Mouse (Mus musculus): ENCODE results near the gene Stambpl1. TPM values are rescaled to one million over a fixed set of nuclear protein-coding genes. Genes with fewer than 3 reads are reported as not detected.

Gene Stambpl1
- total RNA-seq, 2 experiments from 2014 or later: 3.2 to 4.7 TPM

GRCm38 (mm10) chr19:34236049-34236448 is 44.0 kb downstream of the Stambpl1 start:
- DNase-seq (ENCODE audit: low spot score in 2 of 2): no peak

DNA sequence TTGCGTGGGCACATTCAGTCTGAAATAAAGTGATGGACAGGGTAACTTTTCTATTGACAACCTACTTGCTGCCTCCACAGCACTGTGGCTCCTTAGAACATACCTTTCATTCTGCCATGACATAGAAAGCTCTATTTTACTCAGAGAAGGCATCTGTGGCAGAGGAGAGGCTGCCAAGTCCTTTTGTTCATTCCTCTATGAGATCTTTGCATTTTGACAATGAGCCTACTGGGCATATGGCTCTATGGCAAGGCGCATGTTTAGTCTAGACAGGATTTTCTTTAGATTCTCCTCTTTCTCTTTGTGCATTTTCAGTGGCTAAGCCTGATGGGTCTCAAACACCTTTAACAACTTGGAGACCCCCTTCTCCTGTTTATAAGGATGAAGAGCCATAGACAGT is 45.7 kb downstream of the Stambpl1 start:
- DNase-seq (ENCODE audit: low spot score in 2 of 2): no peak

DNA sequence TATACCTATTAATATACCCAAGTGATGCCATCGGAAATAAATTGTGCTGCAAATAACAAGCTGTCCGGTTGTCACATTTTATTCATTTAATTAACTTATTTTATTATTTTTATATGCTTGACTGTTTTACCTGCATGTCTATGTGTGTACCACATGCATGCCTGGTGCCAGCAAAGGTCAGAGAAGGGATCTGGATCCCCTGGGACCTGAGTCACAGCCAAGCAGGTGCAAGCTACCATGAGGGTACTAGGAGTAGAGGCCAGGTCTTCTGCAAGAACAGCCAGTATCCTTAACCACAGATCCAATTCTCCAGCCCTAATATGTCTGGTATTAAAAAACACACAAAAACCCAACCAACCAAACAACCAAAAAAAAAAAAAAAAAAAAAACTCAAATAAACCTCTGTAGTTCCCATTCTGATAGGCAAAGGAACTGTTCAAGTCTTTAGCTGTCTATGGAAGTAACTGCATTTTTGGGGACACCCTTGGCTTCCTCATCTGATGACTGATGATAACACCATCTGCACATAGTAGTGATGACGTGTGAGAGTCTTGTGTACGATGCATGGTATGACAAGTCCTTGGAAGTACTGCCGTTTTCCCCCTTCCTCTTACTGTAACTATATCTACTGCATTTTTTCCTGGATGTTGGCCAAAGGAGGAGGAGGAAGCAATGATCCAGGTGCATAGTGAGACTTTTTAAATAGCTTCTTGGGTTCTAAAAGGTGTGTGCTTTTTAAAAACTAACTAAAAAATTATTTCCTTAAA is 48.4 kb downstream of the Stambpl1 start:
- no peak for DNase-seq (ENCODE audit: low spot score in 2 of 2)

DNA sequence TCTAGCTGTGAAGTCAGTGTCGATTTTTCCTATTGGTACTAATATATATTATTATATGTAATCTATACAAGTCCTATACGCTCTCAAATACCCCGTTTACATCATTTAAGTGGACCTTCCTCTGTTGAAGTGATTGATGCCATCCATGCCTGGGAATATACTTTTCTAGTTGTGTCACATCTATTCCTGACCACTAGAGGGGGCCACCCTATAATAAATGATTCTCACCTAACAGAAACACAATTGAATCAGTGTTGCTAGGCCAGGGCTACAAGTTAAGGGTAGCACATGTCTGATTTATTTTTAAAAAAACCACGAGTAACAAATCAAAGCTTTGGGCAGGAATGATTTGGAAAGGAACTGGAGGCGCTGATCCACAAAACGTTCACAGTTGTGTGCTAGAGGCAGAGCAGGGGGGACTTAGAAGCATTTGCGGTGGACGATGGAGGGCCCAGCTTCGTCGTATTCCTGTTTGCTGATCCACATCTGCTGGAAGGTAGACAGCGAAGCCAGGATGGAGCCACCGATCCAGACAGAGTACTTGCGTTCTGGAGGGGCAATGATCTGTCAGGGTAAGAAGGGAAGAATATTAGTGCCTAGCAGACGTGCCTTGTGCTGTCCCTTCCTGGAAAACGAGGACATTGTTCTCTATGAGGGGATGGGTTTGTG is 49.4 kb downstream of the Stambpl1 start:
- no peak for DNase-seq (ENCODE audit: low spot score in 2 of 2)

DNA sequence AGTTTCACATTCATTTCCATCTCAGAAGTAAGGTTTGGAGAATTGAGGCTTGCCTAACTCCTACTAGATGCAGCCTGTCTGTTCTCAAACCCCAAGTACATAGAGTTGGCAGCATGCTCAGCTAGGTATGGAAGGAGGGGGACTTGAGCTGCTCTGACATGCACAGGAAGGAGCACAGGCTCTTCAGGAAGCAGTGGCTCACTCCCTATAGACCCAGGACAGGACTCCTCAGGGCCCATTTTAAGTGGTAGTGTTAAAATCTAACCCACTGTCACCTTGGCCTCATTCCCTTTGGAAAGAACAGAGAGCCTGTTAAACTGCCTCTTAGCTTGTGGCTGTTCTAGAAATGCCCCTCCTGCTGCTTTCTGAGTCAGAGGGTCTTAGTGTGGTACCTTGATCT is 50.9 kb downstream of the Stambpl1 start:
- no peak for DNase-seq (ENCODE audit: low spot score in 2 of 2)

GRCm38 (mm10) chr19:34244056-34244455 is 52.0 kb downstream of the Stambpl1 start:
- peak; percentile 33 to 46 for DNase-seq (ENCODE audit: low spot score in 2 of 2)

- no peak for DNase-seq (ENCODE audit: low spot score in 2 of 2)
Observed at GRCm38 (mm10) chr19:34248558-34248957, 56.5 kb downstream of the Stambpl1 start.

- no peak for DNase-seq (ENCODE audit: low spot score in 2 of 2)
Observed at GRCm38 (mm10) chr19:34250621-34251020, 58.6 kb downstream of the Stambpl1 start.

GRCm38 (mm10) chr19:34251900-34252299 is 59.9 kb downstream of the Stambpl1 start:
- no peak for DNase-seq (ENCODE audit: low spot score in 2 of 2)

- no peak for DNase-seq (ENCODE audit: low spot score in 2 of 2)
Observed at GRCm38 (mm10) chr19:34252450-34252849, 60.4 kb downstream of the Stambpl1 start.

DNA sequence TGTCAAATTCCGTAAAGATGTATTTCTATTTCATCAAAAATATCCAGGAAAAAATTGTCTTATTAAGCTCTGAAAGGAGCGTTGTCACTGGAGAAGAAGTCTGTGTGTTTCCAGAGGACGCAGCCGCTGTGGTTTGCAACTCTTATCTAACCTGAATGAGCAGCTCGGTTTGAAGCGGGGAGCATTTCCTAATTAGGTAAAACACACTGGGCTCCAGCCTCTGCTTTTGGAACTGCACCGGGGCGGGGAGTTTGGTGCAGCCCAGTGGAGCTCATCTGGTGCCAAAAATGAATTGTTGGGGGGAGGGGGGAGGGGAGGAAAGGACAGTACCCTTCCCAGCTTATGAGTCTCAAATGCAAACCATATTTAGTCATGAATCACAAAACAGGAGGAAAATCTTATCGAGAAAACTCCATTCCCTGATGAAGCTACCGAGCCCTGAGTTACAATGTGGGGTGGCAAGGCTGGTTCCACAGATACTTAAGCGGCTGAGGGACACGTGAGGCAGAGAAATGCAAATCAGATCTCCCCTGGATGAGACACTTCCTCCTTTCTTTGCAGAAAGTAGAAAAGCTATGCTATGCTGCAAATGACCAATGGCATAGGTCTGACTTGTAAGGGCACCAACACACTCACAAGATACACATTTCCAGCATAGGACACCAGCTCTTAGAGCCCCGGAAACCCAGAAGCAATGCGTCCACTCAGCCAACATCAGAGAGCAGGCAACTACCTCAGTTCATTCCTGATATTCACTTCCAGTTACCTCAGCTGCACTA is 62.3 kb downstream of the Stambpl1 start:
- no peak for DNase-seq (ENCODE audit: low spot score in 2 of 2)

DNA sequence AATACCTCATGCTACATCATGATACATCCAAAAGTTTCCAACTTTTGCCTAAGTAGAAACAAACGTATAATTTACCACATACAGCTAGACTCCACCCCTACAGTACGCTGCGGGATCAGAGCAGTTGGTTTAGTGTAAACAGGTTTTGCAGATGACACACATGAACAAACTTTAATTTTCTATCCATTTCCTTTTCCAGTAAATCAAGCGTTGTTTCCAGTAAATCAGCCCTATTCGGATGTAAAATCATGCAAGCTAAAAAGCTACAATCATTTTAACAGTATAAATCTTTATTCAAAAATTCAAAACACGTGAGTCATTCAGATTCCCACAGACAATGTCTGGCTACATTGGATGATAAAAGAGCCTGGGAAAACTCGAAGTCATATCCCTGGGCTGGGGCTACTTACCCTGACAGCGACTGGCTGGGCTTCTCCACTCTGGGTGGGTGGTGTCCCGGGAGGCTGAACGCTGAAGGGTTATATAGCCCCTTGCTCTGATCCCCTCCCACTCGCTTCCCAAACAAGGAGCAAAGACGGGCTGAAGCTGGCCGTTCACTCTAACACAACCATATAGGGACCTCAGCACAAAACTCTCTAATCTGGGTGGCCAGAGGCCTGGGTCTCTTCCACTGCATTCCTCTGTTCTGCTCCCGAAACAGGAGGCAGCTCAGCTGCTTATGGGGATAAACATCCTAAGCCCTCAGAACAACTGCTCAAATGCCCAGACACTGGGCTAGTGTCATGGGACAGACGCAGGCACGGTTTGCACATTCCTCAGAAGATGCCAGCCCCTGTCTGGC is 63.1 kb downstream of the Stambpl1 start, which contains the start of gene Acta2:
TSS of gene Acta2 (minus strand) at position 711 of the 802 bp plus-strand sequence.
- DNase-seq (ENCODE audit: low spot score in 2 of 2): no peak

GRCm38 (mm10) chr19:34256149-34256548 is 64.1 kb downstream of the Stambpl1 start:
- DNase-seq (ENCODE audit: low spot score in 2 of 2): no peak

GRCm38 (mm10) chr19:34256936-34257335 is 64.9 kb downstream of the Stambpl1 start:
- DNase-seq (ENCODE audit: low spot score in 2 of 2): no peak

GRCm38 (mm10) chr19:34262273-34262974 is 70.4 kb downstream of the Stambpl1 start:
- no peak for DNase-seq (ENCODE audit: low spot score in 2 of 2)

- no peak for DNase-seq (ENCODE audit: low spot score in 2 of 2)
Observed at GRCm38 (mm10) chr19:34265604-34266193, 73.7 kb downstream of the Stambpl1 start.

GRCm38 (mm10) chr19:34268991-34269390 is 77.0 kb downstream of the Stambpl1 start:
- DNase-seq (ENCODE audit: low spot score in 2 of 2): no peak

DNA sequence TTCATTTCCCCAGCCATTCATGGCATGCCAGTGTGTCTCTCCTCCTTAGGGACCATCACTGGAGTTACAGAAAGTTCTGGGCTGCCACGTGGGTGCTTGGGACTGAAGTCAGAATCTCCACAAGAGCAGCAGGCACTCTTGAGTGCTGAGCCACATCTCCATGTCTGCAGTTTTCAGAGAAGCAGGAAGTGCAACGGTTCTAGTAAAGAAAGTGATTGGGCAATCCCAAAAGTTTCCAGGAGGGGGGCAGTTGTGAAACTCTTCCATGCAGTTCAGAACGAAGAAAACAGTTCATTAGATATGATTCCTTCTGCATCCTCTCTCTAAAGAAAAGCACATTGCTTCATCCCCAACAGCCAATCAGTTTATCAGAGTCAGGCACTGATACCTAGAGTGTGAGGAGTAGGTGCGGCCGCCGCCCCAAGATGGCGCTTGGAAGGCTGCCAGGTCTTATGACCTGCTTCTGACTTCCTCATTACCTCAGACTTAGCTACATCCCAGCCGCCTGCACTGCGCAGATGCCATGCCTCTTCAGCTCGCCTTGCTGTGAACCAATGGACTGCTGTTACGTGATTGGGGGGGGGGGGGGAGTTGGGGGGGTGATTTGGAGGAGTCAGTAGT is 78.2 kb downstream of the Stambpl1 start:
- DNase-seq (ENCODE audit: low spot score in 2 of 2): no peak

- DNase-seq (ENCODE audit: low spot score in 2 of 2): no peak
Observed at GRCm38 (mm10) chr19:34270824-34271464, 78.9 kb downstream of the Stambpl1 start.

Data from adrenal gland, adult 18-20 months (tissue).